Comparison of ENCODE assay signal across 7 mouse cellular contexts in genomic region chr9:66513150-66513549, GRCm38 (mm10). TPM values are rescaled to one million over a fixed set of nuclear protein-coding genes. Genes with fewer than 3 reads are reported as not detected.
DNase-seq lines count a peak whose midpoint lies in the region; ATAC-seq and TF ChIP-seq lines count a peak whose summit lies in the region.

No protein-coding gene starts in this region.

- no peak for ATAC-seq in megakaryocyte, adult 5-6 weeks (ENCODE audit: poor library complexity, severe bottlenecking)
- no peak for ATAC-seq in inflammation-experienced regulatory T-cells, adult 6 months

- peak overlapping the region; percentile 51 for H3K4me3 ChIP-seq in megakaryocyte, embryonic 14.5 days (replicated peaks)
- no peak overlapping the region for H3K4me3 ChIP-seq in cerebellum, adult 2 months (replicated peaks; ENCODE audit: insufficient read depth, low read depth, low read length)

- H3K27me3 ChIP-seq in megakaryocyte, embryonic 14.5 days (replicated peaks): no peaks in the 10 kb centered on the region
- no peaks in the 10 kb centered on the region for H3K27me3 ChIP-seq in cerebellum, adult 2 months (ENCODE audit: control insufficient read depth, insufficient read depth, low read length)

- H3K36me3 ChIP-seq in megakaryocyte, embryonic 14.5 days (replicated peaks; ENCODE audit: low read length): peaks cover 82% of the 10 kb centered on the region

- peaks cover 97% of the 10 kb centered on the region for H3K4me1 ChIP-seq in megakaryocyte, embryonic 14.5 days
- peaks cover 56% of the 10 kb centered on the region for H3K4me1 ChIP-seq in cerebellum, adult 2 months (ENCODE audit: control insufficient read depth, insufficient read depth, low read length)

- 0 out of 2 replicates have a peak overlapping the region, but pooled peaks have one; percentile 32 for H3K27ac ChIP-seq in cerebellum, adult 2 months (ENCODE audit: insufficient read depth, low read length)

- TF ChIP-seq POLR2A in cerebellum, adult 2 months (IDR thresholded peaks at IDR 0.05; ENCODE audit: borderline replicate concordance, insufficient read depth, low read length): no peak

- TF ChIP-seq CTCF in cerebellum, adult 2 months (IDR thresholded peaks at IDR 0.05; ENCODE audit: borderline replicate concordance, insufficient read depth, low read depth, low read length): peak; percentile 19; the same call in 1 of the 2 replicates

- peak; percentile 45 to 53 for DNase-seq in cerebellum, adult 2 months
- DNase-seq in forelimb bud, embryonic 11.5 days (ENCODE audit: low read depth, low spot score): peak; percentile 8
- peak; percentile 34 for DNase-seq in kidney, postnatal 10 days
- DNase-seq in right cerebral cortex, postnatal 4 days: peak; percentile 28

- H3K9me3 ChIP-seq in megakaryocyte, embryonic 14.5 days: no peaks in the 10 kb centered on the region

RNA-seq across cellular contexts. Expression of gene Fbxl22, which starts 1.2 kb away (rescaled TPM):
- polyA plus RNA-seq in megakaryocyte, embryonic 14.5 days (2012; ENCODE audit: insufficient read depth, low replicate concordance): 0.62 and 2.3 TPM in 2 replicates
- total RNA-seq in megakaryocyte, adult 5-6 weeks (2015): 0.52 and 0.76 TPM in 2 replicates
- total RNA-seq in megakaryocyte, adult 5-6 weeks (2017): 0.55 and 1.2 TPM in 2 replicates
- polyA plus RNA-seq in cerebellum, adult 2 months (2012; rRNA removed): 3.2 and 3.4 TPM in 2 replicates
- polyA plus RNA-seq in inflammation-experienced regulatory T-cells, adult 6 months (2017; shearing (Covaris generic)): 1 to 10 TPM; 2.1 to 3.2 (median 3.1) TPM
